Mouse (Mus musculus): ENCODE measurements around the gene Dppa4.

Gene Dppa4

DNA sequence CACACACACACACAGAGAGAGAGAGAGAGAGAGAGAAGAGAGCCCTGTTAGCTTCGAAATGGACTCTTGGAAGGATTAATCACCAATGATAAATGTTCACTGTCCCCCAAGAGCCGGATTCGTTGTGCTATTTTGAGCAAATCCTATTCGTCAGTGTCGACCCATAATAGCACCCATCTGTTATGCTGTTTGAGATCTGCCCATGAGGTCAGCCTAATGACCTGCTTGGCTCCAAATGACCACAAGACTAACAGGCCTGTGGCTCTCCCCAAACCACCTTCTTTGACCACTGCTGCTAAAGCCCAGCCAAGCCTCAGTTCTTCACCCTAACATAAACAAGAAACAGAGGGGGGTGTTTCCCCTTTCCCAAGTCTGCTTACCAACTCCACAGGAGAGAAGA lies 43.4 kb downstream of the Dppa4 start:
- DNase-seq (ENCODE audit: low read depth) = no peak

DNA sequence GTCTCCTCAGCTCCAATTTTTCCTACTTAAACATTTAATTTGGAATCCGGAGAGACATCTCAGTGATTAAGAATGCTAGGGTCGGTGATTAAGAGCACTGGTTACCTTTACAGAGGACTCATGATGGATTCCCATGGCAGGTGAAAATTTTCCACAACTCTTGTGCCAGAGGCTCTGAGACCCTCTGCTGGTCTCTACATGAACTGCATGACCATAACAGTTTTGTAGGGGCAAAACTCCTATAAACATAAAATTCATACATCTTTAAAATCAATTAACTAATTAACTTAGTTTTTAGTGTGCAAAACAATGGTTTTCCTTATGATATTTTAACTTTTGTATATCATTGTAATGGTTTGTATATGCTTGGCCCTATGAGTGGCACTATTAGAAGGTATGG lies 44.9 kb downstream of the Dppa4 start:
- no peak for DNase-seq (ENCODE audit: low read depth)

DNA sequence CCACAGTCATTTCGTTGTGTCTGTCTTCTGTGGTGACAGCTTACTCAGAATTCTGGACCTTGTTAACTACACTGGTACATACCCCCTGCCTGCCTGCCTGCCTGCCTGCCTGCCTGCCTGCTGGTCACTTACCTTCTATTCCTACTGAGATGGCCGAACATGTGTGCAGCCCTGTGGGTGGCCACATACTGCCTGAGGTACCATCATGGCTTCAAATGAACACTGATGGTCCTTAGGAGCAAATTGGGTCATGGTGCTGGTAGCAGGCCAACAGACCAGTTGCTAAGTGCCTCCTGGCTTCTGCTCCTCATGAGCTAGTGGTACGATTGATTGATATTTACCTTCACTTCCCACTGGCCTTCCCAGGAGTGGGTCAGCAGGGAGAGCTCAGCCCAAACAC lies 48.3 kb downstream of the Dppa4 start:
- no peak for DNase-seq (ENCODE audit: low read depth)

DNA sequence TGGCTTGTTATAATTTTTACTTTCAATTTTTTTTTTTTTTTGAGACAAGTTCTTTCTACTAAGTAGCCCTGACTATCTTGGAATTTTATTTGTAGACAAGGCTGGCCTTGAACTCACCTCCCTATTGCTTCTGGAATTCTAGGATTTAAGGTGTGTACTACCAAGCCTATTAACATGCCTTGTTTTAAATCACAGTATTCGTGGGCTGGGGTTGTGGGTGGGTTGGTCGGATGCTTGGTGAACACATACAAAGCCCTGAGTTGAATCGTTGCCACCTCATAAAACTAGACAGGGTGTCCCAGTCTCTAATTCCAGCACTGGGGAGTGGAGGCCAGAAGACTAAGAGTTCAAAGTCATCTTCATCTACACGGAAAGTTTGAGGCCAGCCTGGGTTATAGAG lies 51.8 kb downstream of the Dppa4 start:
- DNase-seq (ENCODE audit: low read depth) = no peak

Data from c-Kit-positive CD71-positive TER-119-negative erythroid progenitor cells, embryonic 14.5 days (primary cell).